ENCODE assay signal across 8 mouse cellular contexts in the genomic region with DNA sequence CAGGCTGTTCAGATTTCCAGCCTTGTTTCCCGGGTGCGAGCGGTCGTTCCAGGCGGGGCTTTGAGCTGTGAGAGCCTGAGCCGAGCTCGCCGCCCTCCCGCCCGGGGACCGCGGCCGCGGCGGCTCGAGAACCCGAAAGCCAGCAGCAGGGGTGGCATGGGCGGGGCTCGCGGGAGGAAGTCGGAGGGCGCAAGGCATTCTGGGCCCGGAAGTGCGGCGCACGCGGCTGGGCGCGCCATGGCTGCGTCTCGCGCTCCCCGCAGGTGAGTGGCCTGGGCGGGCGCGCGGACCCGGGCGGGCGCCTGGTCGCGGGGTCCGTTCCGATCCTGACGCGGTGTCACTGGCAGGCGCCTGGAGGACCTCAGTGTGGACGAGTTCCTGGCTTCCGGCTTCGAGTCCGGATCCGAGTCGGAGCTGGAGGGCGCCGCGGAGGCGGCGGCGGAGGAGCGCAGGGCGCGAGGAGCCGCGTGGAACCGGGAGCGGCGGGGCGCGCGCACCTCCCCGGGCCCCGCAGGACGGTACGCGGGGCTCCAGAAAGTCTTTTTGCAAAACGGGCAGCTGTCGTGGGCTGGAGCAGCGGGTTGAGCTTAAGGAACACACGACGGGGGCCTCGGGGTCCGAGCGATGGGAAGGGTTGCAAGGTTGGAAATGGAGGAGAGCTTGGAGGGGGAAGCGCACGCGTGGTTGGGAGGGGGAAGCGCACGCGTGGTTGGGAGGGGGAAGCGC. TPM values are rescaled to one million over a fixed set of nuclear protein-coding genes. Genes with fewer than 3 reads are reported as not detected.
DNase-seq lines count a peak whose midpoint lies in the region; ATAC-seq and TF ChIP-seq lines count a peak whose summit lies in the region.

A gene (plus strand): TSS at position 203 of the 726 bp plus-strand sequence.

- TF ChIP-seq POLR2A in limb, embryonic 14.5 days (IDR thresholded peaks at IDR 0.05; ENCODE audit: borderline replicate concordance, extremely low read depth, insufficient read depth, insufficient read length): 0 out of 2 replicates have a peak, but pooled peaks have one; percentile 51

- H3K4me2 ChIP-seq in embryonic facial prominence, embryonic 13.5 days: peak within 1 kb of the TSS; percentile 95
- H3K4me2 ChIP-seq in limb, embryonic 14.5 days (replicated peaks; ENCODE audit: low read depth, low read length, severe bottlenecking): peak within 1 kb of the TSS; percentile 88
- H3K4me2 ChIP-seq in midbrain, postnatal 0 days (ENCODE audit: low read depth, low read length, poor library complexity, severe bottlenecking): peak within 1 kb of the TSS; percentile 68

- peak; percentile 77 for ATAC-seq in embryonic facial prominence, embryonic 13.5 days (ENCODE audit: insufficient number of reproducible peaks, insufficient read depth, low FRiP score, low TSS enrichment, low read depth)
- peak; percentile 91 for ATAC-seq in limb, embryonic 14.5 days (ENCODE audit: low FRiP score, low read depth)
- ATAC-seq in midbrain, postnatal 0 days (ENCODE audit: low FRiP score): peak; percentile 86

- H3K27ac ChIP-seq in embryonic facial prominence, embryonic 13.5 days: peak within 1 kb of the TSS; percentile 91
- H3K27ac ChIP-seq in limb, embryonic 14.5 days (replicated peaks; ENCODE audit: low read depth, low read length): peak within 1 kb of the TSS; percentile 86
- peak within 1 kb of the TSS; percentile 92 for H3K27ac ChIP-seq in midbrain, postnatal 0 days (ENCODE audit: low read depth, low read length)

- H3K4me1 ChIP-seq in embryonic facial prominence, embryonic 13.5 days: peaks cover 18% of the 10 kb centered on the region
- H3K4me1 ChIP-seq in limb, embryonic 14.5 days (ENCODE audit: control insufficient read depth, insufficient read depth, low read length): peaks cover 11% of the 10 kb centered on the region
- peaks cover 4% of the 10 kb centered on the region for H3K4me1 ChIP-seq in midbrain, postnatal 0 days (ENCODE audit: insufficient read depth, low read length)

- H3K9me3 ChIP-seq in embryonic facial prominence, embryonic 13.5 days: no peaks in the 10 kb centered on the region
- H3K9me3 ChIP-seq in limb, embryonic 14.5 days (ENCODE audit: control insufficient read depth, low read length): no peaks in the 10 kb centered on the region
- no peaks in the 10 kb centered on the region for H3K9me3 ChIP-seq in midbrain, postnatal 0 days (ENCODE audit: low read length)

- peaks cover 58% of the 10 kb centered on the region for H3K36me3 ChIP-seq in embryonic facial prominence, embryonic 13.5 days
- H3K36me3 ChIP-seq in limb, embryonic 14.5 days (ENCODE audit: control insufficient read depth, insufficient read depth, low read length): peaks cover 60% of the 10 kb centered on the region
- peaks cover 38% of the 10 kb centered on the region for H3K36me3 ChIP-seq in midbrain, postnatal 0 days (ENCODE audit: insufficient read depth, low read length)

- under 1% methylated on average over 90 of the region's 90 CpGs for WGBS in embryonic facial prominence, embryonic 13.5 days
- under 1% methylated on average over 82 of the region's 90 CpGs for WGBS in limb, embryonic 14.5 days
- WGBS in midbrain, postnatal 0 days: under 1% methylated on average over 88 of the region's 90 CpGs

- peak; percentile 87 for DNase-seq in 3134 (ENCODE audit: extremely low read depth, insufficient read length, low spot score)
- DNase-seq in adrenal gland, postnatal 36 days: peak; percentile 95 to 97
- DNase-seq in heart, adult 8-10 months (ENCODE audit: low spot score): peak; percentile 86
- DNase-seq in kidney, adult 9 months: peak; percentile 88
- peak; percentile 89 for DNase-seq in limb, embryonic 14.5 days (ENCODE audit: low spot score)
- peak; percentile 93 for DNase-seq in midbrain, postnatal 0 days (ENCODE audit: low spot score)
- DNase-seq in spleen, postnatal 14 days (ENCODE audit: low spot score in 2 of 2): peak; percentile 85 to 89

- no peaks in the 10 kb centered on the region for H3K27me3 ChIP-seq in embryonic facial prominence, embryonic 13.5 days
- no peaks in the 10 kb centered on the region for H3K27me3 ChIP-seq in limb, embryonic 14.5 days (ENCODE audit: control insufficient read depth, insufficient read depth, low read length)
- no peaks in the 10 kb centered on the region for H3K27me3 ChIP-seq in midbrain, postnatal 0 days (ENCODE audit: insufficient read depth, low read length)

- peak; percentile 8; the same call in 1 of the 2 replicates for TF ChIP-seq CTCF in midbrain, postnatal 0 days (IDR thresholded peaks at IDR 0.05)

- peak within 1 kb of the TSS; percentile 88 for H3K4me3 ChIP-seq in embryonic facial prominence, embryonic 13.5 days
- peak within 1 kb of the TSS; percentile 86 for H3K4me3 ChIP-seq in limb, embryonic 14.5 days (replicated peaks; ENCODE audit: low read length)
- H3K4me3 ChIP-seq in midbrain, postnatal 0 days (ENCODE audit: low read depth, low read length): peak within 1 kb of the TSS; percentile 87

- H3K9ac ChIP-seq in embryonic facial prominence, embryonic 13.5 days: peak within 1 kb of the TSS; percentile 88
- H3K9ac ChIP-seq in limb, embryonic 14.5 days (ENCODE audit: low read depth, low read length, severe bottlenecking): peak within 1 kb of the TSS; percentile 72
- H3K9ac ChIP-seq in midbrain, postnatal 0 days (replicated peaks; ENCODE audit: low read length, poor library complexity, severe bottlenecking): peak within 1 kb of the TSS; percentile 74

RNA-seq across cellular contexts. Expression of the gene that starts here (rescaled TPM):
- total RNA-seq in adrenal gland, postnatal 36 days (2021): 10 to 100 TPM; 41.3 to 45.7 TPM
- 77.8 and 86.3 TPM in 2 replicates for polyA plus RNA-seq in embryonic facial prominence, embryonic 13.5 days (2015; fragmentation: Nextera tagmentation; extraction: Ambion mirVana)
- total RNA-seq in heart, adult 8-10 months (2022): 10 to 100 TPM; 22.1 to 24.5 (median 22.8) TPM
- polyA plus RNA-seq in limb, embryonic 14.5 days (2012; rRNA removed): 130 and 147 TPM in 2 replicates
- 61.2 and 62.7 TPM in 2 replicates for polyA plus RNA-seq in limb, embryonic 14.5 days (2014; fragmentation: Nextera tagmentation; extraction: Ambion mirVana)
- 75.7 and 81.3 TPM in 2 replicates for total RNA-seq in midbrain, postnatal 0 days (2014; rRNA removed)
- 42.6 and 47.1 TPM in 2 replicates for polyA plus RNA-seq in midbrain, postnatal 0 days (2015; fragmentation: Nextera tagmentation; extraction: Ambion mirVana)

Comparison
In these comparisons a context has a peak if more than half of its experiments do, and no peak if none do; other contexts are left out.
1. Peak in every context shown above with its lines: DNase-seq, ATAC-seq, H3K4me3 ChIP-seq and H3K27ac ChIP-seq.